Mouse (Mus musculus) gastrocnemius, postnatal 36 days (tissue): ENCODE measurements around the gene Srr. TPM values are rescaled to one million over a fixed set of nuclear protein-coding genes. Genes with fewer than 3 reads are reported as not detected.

Experiments
- DNase-seq, 2 experiments: peaks; one replicate each; pipeline ENCODE4 v3.0.0; 2022
- intact Hi-C: fragments of 180-260 bp; cut with DNase I; formaldehyde crosslinking; loops from one replicate; pipeline ENCODE4 v1.15.1; 2025
- long read RNA-seq, 2 experiments: library from polyadenylated mRNA; stranded (forward); transcript quantifications; one replicate each; pipeline ENCODE4 v2.0.0; 2021
- total RNA-seq, 2 experiments: library from RNA; stranded (reverse); gene quantifications; 2 replicates each; pipeline ENCODE4 v1.2.3; 2021

The Srr gene
- 10 to 100 TPM; 18.6 to 18.9 TPM for total RNA-seq
- long read RNA-seq, experiment 1, partial matches to known transcripts = 0 of 41 reads
- long read RNA-seq, experiment 1, other reads (novel, unspliced or antisense) = 39 of 41 reads
- long read RNA-seq, experiment 2, transcript Srr-201 (9 exons, 3,699 nt) = major isoform, 6 of 32 reads
- long read RNA-seq, experiment 2, partial matches to known transcripts = 1 of 32 reads
- long read RNA-seq, experiment 2, other reads (novel, unspliced or antisense) = 25 of 32 reads

- intact Hi-C loops = no loop called here
- peak; percentile 88 to 91 for DNase-seq
Observed at GRCm38 (mm10) chr11:74925577-74926387, at the start of gene Srr, which contains the start of gene Smg6. TSS of gene Srr (minus strand) at chr11:74925948. TSS of gene Smg6 (plus strand) at chr11:74925823.

DNA sequence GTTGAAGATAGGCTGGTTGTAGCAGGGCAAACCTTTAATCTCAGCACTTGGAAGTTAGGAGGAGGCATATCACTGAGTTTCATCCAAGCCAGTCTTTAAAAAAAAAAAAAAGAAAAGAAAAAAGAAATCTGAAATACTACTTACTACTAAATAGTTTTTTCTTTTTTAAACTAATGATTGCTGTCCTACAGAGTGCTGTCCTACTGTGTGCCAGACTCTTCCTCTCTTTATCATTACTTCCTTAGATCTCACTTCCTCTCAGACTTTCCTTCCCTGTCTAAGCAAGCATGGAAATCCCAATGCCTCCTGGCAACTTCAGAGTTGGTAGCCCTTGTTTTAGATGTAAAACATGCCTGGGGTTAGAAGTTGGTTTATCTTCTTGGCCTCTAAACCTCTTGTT, 48.9 kb upstream of the Srr start:
- no peak for DNase-seq
- intact Hi-C loops = no loop called here

DNA sequence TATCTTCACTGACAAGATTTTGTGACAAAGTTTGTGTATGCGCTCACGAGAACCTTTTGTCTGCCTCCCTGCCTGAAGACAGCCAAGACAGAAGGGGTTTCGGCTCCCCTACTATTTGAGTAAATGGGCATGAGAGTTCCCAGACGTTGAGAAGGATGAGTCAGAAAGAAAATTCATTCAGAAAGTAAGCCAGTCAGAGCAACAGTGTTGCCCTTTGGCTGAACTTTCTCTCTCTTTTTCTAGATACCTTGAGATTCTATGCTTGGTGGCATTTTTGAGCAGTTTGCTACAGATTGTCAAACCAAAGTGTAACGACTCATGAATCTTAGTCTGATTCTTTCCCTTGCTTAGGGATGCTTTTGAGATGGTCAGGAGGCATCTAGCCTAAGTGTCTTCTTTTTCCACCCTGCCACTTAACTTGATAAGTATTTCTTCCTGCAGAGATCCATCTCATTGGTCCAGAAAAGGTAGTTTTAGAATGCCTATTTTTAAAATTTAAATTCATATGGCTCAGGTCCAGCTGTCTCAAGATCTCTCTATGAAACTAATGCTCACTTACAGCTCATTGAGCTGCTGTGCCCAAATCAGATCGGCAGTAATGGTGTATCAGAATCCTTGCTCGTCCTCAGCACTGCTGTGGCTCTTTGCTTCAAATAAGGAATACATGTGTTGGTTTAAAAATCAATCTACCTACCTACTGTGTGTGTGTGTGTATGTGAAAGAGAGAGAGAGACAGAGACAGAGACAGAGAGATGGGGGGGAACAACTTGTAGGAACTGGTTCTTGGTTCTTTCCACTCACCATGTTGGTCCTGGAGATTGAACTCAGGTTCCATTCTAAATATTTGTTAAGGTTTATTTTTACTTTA, 47.8 kb upstream of the Srr start:
- intact Hi-C loops = no loop called here
- DNase-seq = no peak

DNA sequence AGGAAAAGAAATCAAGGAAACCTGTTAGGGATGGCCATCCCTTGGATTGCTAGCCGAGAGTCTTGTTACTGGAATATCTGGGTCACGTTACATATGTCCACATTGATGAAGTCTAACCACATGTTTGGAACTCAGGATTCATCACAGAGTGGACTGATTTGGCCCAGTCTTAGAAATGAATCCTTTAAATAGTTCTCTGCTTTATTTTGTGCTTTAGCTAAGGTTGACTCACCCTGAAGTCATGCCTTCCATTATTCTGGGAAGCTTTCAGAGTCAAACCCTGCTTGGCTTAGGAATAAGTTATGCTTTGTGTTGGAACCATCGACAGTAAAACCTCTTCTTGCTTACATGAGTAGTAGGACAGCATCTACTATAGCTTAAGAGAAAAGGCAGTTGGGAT, 39.8 kb upstream of the Srr start:
- DNase-seq = no peak
- intact Hi-C loops = no loop called here

DNA sequence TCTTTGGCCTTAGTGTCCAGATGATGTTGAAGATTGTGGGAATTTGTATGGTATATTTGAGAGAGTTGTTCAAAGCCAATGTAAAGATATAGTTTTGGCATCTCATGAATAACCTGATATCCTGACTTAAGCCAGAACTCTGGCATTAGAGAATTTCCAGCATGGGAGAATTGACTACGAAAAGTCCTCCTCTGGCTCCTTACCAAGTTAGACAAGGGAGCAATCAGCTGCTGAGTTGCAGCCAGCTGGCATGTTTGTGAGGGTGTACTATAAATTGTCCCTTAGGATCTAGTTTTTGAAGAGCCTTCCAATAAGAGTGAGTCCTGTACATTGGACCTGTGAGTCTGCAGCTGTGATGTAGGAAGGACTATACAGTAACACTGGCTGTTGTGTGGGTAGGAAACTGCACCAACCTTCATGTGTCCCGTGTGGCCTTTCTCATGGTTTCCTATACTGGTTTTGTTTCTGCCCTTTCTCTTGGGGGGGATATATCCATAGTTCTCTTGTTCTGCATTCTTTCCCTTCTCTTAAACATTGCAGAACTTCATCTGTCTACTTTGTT, 37.2 kb upstream of the Srr start:
- no peak for DNase-seq
- intact Hi-C loops = no loop called here

- intact Hi-C loops = no loop called here
- DNase-seq = no peak
Observed at GRCm38 (mm10) chr11:74961953-74962352, 36.2 kb upstream of the Srr start.

- intact Hi-C loops = no loop called here
- DNase-seq = no peak
Observed at GRCm38 (mm10) chr11:74960031-74960551, 34.3 kb upstream of the Srr start.

DNA sequence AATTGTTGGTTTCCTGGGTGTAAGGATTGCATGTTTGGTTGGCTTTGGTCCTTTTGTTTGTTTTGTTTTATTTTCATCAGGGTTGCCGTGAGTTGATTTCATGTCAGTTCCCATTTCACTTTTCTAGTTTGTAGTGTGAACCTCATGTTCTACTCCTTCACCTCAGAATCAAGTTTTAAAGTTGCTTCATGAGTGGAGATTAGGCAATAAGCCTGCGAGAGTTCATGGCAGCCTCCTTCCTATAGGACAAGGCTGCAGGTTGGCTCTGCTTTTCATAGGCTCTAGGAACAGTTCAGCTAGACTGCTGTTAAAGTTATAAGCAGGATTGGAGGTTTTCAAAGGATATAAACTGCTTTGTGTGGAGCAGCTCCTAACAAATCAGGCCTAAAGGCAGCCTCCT, 33.8 kb upstream of the Srr start:
- intact Hi-C loops = no loop called here
- no peak for DNase-seq

DNA sequence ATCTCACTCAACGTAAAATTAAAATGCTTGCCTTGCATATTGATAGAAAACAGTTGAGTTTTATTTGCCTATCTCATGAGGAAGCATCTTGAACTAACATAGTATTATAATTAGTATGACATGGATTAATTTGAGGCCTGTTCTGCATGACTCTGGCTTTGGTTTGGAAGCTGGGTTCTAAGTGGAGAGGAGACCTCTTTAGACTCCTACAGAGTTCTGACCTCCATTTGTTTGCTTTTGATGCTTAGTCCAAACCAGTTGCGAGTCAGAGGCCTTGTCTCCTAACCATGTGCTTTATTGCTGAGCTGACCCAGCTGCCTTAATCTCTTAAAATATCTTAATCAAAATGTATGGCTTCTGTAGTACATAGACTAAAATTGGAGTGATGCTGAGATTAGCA, 31.9 kb upstream of the Srr start:
- intact Hi-C loops = no loop called here
- no peak for DNase-seq

DNA sequence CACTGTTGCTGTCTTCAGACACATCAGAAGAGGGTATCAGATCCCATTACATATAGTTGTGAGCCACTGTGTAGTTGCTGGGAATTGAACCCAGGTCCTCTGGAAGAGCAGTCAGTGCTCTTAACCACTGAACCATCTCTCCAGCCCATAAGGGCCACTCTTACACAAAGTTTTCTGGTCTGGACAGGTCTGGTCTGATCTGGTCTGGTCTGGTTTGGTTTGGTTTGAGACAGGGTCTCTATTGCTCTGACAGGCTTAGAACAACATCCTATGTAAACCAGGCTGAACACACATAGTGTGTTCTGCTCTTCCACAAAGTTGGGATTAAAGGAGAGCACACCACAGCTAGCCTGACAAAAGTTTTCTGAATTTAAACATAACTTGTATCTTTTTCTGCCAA, 30.3 kb upstream of the Srr start:
- intact Hi-C loops = no loop called here
- DNase-seq = no peak

GRCm38 (mm10) chr11:74954901-74955300, 29.2 kb upstream of the Srr start:
- intact Hi-C loops = no loop called here
- no peak for DNase-seq

- intact Hi-C loops = loop anchor here (5.0 kb wide), 1 partner anchor 346 kb away; no protein-coding TSS in a partner anchor
- no peak for DNase-seq
Observed at GRCm38 (mm10) chr11:74946348-74946747, 20.6 kb upstream of the Srr start.

- no peak for DNase-seq
- intact Hi-C loops = no loop called here
Observed at GRCm38 (mm10) chr11:74930391-74930790, 4.6 kb upstream of the Srr start.

GRCm38 (mm10) chr11:74929111-74929510, 3.4 kb upstream of the Srr start:
- DNase-seq = no peak
- intact Hi-C loops = no loop called here

DNA sequence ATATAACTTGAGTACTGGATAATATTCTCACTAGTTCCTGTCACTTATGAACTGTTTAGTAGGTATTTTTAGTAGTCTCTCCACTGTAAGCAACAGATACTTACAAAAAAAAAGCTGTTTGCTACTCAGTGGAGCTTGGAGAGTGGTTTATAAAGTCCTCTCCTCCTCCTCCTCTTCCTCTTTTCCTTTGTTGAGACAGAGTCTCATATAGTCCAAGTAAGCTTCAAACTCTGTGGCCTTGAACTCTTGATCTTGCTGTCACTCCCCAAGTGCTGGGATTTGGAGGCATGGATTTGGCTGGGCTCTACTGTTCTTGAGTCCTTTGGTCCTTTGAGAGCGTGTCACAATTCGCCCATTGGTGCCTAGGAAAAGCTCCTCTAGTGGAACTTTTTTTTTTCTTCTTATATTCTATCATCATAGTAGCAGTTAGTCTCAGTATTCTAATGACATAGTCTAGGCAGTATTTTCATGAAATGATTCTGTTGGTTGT, 1.5 kb upstream of the Srr start:
- intact Hi-C loops = no loop called here
- DNase-seq = no peak

GRCm38 (mm10) chr11:74926388-74927005, 749 bp upstream of the Srr start:
- intact Hi-C loops = no loop called here
- no peak for DNase-seq

GRCm38 (mm10) chr11:74924149-74924548, 1.6 kb downstream of the Srr start:
- DNase-seq = peak in 1 of 2 experiments; percentile 34

DNA sequence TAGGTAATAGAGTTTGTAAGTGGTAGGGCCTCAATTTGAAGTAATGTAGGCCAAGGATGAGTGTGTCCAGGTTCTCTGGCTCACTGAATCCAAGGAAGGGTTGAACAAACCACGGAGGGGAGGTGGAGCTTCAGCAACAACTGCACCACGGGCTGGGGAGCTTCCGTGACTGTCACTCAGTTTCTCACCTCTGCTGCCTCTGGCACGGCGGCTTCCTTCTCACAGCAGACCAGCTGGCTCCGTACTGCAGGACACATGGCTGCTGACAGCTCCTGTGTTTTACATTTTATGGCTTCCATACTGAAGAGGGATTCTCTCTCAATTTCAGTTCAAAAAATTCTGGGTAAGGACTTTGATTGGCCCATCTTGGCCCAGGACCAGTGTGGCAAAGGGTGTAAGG, 6.5 kb downstream of the Srr start:
- intact Hi-C loops = no loop called here
- DNase-seq = no peak

More at GRCm38 (mm10) chr11:74924149-74924548, 1.6 kb downstream of the Srr start:
- intact Hi-C loops = no loop called here

GRCm38 (mm10) chr11:74912492-74912891, 13.3 kb downstream of the Srr start:
- intact Hi-C loops = no loop called here
- no peak for DNase-seq

DNA sequence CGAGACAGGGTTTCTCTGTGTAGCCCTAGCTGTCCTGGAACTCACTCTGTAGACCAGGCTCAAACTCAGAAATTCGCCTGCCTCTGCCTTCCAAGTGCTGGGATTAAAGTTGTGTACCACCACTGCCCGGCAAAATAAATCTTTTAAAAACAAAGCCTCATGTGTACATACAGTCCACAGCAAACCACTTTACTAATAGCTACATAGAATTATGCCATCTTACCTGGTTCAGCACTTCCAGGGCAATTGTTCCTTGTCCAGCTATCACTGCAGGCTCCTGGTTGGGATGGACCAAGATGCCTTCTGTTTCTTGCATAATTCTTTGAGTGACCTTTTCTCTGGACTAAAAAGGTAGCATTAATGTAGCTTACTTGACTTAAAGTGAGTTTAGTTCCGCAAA, 15.8 kb downstream of the Srr start:
- DNase-seq = no peak
- intact Hi-C loops = no loop called here
